Mouse (Mus musculus): ENCODE measurements around the gene Tomm7. TPM values are rescaled to one million over a fixed set of nuclear protein-coding genes. Genes with fewer than 3 reads are reported as not detected.
A peak's percentile ranks its signal among the peaks of the same experiment; 100 is the strongest.
"Not testable (repeated sequence)": the region's sequence is repeated elsewhere in the genome, so short reads cannot be mapped to it uniquely, and the experiment has no call there.

Gene Tomm7
- total RNA-seq (2021) = 10 to 100 TPM; 60.4 to 70.0 TPM
- long read RNA-seq, experiment 1, transcript Tomm7-201 (3 exons, 1,125 nt) = major isoform, 110 of 114 reads
- long read RNA-seq, experiment 1, partial matches to known transcripts = 1 of 114 reads
- long read RNA-seq, experiment 1, other reads (novel, unspliced or antisense) = 3 of 114 reads
- long read RNA-seq, experiment 2, transcript Tomm7-201 (3 exons, 1,125 nt) = major isoform, 96 of 99 reads
- long read RNA-seq, experiment 2, partial matches to known transcripts = 1 of 99 reads
- long read RNA-seq, experiment 2, other reads (novel, unspliced or antisense) = 2 of 99 reads

DNA sequence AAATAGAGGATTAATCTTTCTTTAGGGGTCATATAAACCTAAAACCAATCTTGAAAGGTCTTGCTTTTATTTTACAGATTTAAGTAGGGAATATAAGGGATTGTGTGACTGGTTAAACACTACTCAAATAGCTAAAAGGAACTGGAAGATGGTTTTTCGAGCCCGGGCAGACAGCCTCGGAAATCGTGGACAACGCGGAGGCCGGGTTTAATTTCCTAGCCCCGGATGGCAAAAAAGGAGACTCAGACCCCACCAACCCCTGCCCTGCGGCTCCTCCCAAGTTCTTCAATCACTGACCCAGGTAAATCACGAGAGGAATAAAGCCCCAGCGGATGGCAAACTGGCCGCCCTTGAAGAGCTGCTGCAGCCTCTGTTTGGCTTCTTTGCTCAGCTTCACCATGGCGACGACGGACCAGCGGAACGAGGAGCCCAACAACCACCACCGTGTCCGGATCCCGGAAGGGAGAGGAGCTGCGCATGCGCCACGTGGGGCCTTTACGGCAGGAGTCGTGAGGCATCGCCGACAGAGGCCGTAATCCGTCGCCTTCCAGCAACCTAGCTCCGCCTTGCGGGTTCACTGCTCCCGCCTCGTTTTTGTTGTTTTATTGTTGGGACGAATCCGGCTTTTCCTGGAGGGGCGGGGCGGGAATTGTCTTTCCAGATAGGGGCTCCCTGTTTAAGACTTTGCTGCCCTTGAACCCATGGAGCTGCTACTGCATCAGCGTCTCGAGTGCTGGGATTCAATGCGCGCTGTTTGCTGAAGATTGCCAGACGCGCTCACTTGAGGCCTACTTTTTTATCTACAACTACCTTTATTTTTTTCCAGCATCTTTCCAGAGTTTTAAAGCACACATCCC is at the start of gene Tomm7:
Gene Tomm7 (minus strand): TSS at position 488 of the 857 bp plus-strand sequence.
- peak; percentile 96 for DNase-seq (ENCODE audit: low spot score)

DNA sequence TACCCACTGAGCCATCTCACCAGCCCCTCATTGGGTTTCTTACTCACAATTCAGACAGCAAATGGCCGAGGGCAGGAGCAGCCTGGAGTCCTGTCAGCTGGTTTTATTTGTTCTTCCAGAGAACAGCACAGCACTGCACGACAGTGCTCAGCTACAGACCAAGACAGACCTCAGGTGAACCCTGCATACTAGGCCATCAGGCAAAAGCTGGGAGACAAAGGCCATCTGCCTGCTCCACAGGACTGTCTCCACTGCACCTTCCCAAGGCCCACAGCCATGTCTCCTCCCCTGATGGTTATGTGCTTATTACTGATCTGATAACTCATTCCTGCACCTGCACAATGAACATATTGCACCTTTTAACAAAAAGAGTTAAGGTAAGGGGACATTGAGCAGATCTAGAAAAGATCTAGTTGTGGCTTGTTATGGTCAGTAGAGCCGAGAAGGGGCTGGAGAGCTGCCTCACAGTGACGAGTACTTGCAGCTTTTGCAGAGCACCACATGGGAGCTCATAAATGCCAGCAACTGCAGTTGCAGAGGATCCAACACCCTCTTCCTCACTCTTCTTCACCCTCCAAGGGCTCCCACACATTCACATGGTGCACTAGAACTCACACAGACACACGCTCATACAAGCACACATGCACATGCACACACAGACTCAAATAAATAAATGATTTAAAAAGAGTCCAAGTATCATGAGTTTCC is 49.3 kb upstream of the Tomm7 start:
- DNase-seq (ENCODE audit: low spot score) = no peak

DNA sequence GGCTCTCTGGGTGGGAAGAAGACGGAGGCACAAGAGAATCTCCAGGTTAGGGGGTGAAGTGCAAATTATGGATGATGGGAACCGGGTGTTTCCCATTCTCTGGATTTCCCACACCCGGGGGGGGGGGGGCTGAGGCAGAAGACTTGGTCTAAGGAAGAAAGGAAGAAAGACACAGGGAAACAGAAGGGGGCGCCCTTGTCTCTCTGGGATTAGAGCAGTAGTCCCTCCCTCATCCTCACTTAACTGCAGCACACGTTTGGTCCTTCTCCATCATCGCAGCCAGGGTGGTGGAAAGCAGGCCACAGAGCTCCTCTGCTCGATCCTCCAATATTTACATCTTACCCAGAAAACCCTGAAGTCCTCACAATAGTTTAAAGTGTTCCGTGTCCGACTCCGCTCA is 46.8 kb upstream of the Tomm7 start:
- DNase-seq (ENCODE audit: low spot score) = peak; percentile 69

DNA sequence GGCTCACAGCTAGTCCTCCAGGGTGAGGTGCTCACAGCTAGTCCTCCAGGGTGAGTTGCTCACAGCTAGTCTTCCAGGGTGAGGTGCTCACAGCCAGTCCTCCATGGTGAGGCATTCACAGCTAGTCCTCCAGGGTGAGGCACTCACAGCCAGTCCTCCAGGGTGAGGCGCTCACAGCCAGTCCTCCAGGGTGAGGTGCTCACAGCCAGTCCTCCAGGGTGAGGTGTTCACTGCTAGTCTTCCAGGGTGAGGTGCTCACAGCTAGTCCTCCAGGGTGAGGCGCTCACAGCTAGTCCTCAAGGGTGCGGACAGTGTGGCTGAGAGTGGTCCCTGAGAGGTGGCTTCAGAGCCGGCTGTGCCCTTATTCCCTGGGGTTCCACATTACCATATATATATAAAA is 45.5 kb upstream of the Tomm7 start:
- DNase-seq (ENCODE audit: low spot score) = no peak

DNA sequence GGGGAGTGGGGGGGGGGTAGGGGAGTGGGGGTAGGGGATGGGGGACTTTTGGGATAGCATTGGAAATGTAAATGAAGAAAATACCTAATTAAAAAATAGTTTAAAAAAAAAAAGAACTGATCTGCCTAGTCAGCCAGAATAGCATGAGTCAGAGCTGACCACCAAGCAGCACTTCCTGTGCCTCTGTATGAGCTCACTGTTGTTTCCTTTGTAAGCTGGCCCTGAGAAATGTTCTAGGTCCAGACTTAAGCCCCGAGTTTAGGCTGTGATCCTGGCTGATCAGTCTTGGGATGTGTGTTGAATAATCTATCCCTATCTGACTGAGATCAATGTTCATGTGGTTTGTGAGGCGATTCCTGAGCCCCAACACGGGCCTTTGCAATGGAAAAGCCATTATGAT is 43.1 kb upstream of the Tomm7 start:
- DNase-seq (ENCODE audit: low spot score) = no peak

- no peak for DNase-seq (ENCODE audit: low spot score)
Observed at GRCm38 (mm10) chr5:23874457-23874856, 30.5 kb upstream of the Tomm7 start.

DNA sequence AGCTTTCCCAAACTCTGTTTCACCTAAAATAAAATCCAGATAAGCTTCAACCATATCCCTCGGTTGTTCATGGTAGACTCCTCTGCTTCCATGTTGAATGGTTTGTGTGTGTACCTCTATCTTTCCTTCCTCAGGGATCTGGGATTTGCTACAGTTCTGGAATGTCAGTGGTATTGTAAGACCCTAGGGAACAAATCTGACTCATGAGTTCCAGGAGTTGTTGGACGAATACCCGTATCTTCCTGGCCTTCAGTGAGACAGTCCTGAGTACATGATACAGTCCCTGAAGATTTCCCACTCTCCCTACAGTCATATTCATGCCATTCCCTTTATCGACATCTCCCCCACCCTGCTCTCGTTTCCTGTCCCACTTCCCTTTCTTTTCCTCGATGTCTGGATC is 28.6 kb upstream of the Tomm7 start:
- no peak for DNase-seq (ENCODE audit: low spot score)

GRCm38 (mm10) chr5:23871323-23871722 is 27.4 kb upstream of the Tomm7 start:
- not testable (repeated sequence) for DNase-seq (ENCODE audit: low spot score)

GRCm38 (mm10) chr5:23865941-23866340 is 22.0 kb upstream of the Tomm7 start:
- no peak for DNase-seq (ENCODE audit: low spot score)

GRCm38 (mm10) chr5:23864054-23864965 is 20.3 kb upstream of the Tomm7 start:
- no peak for DNase-seq (ENCODE audit: low spot score)

GRCm38 (mm10) chr5:23863166-23864053 is 19.4 kb upstream of the Tomm7 start:
- no peak for DNase-seq (ENCODE audit: low spot score)

DNA sequence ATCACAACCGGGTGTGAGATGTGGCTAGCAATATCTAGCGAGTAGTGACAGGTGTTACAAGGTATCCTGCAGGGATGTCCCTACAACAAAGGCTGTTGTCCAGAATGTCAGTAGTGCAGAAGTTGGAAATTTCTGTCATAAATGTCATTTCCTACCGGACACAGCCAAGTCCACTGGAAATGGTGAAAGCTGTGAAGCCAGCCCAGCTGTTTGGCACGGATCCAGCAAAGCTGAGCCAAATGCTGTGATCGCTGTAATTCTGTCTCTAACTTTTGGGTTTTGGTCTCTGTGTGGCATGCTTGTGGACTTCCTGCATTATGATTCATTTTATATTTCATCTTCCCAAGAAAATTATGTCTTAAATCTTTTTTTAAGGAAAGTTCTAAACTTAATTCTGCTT is 18.3 kb upstream of the Tomm7 start:
- peak; percentile 75 for DNase-seq (ENCODE audit: low spot score)

- no peak for DNase-seq (ENCODE audit: low spot score)
Observed at GRCm38 (mm10) chr5:23861721-23862120, 17.8 kb upstream of the Tomm7 start.

- DNase-seq (ENCODE audit: low spot score) = no peak
Observed at GRCm38 (mm10) chr5:23859896-23860295, 15.9 kb upstream of the Tomm7 start.

GRCm38 (mm10) chr5:23859087-23859718 is 15.2 kb upstream of the Tomm7 start:
- DNase-seq (ENCODE audit: low spot score) = no peak

DNA sequence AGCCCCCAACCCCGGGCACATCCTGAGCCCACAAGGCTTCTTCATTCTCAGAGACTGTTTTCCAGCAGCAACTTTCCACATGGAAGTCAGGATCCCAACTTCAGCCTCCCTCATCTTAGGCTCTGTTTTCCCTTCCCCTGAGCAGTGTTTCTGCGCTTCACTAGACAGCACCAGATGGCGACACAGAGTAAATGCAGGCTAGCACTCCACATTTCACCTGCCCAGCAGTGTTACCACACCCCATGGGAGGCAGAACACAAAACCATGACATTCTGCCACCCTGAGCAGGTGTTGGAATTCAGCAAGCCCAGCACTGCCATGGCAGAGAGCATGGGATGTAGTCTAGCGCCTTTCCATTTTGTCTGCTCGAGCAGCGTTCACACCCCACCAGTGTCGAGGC is 14.7 kb upstream of the Tomm7 start:
- DNase-seq (ENCODE audit: low spot score) = no peak

GRCm38 (mm10) chr5:23858001-23858400 is 14.0 kb upstream of the Tomm7 start:
- DNase-seq (ENCODE audit: low spot score) = no peak

DNA sequence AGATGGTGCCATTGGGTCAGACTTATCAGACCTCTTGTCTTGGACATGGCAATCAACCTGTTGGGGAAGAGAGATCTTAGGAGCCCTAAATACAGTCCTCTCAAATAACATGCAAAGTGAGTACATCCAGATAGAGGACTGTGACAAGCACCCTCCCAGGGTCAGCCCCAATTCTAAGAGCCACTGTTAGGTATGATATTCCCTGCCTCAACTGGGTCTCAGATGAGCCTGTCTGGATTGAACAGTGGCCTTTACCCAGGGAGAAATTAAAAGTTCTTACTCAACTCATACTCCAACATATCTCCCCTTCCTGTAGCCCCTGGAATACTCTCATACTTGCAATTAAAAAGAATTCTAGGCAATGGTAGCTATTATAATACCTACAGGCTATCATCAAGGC is 13.2 kb upstream of the Tomm7 start:
- DNase-seq (ENCODE audit: low spot score) = no peak

DNA sequence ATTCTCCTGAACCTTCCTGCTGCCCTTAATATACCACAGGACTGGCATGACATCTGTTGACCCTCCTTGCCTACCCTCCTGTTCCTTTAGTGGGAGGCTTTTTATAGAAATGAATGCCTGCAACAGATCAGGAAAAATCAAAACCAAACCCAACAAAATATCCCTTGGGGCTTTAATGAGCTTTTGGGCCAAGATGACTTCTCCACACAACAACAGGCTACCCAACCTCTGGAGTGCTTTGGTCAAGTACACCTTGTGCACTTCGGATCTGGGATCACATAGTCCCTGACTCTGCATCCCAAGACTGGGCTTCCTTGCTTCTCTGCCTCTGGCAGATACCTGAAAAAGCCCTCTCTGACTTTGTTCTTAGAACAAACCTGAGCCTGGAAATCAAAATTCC is 12.2 kb upstream of the Tomm7 start:
- no peak for DNase-seq (ENCODE audit: low spot score)

DNA sequence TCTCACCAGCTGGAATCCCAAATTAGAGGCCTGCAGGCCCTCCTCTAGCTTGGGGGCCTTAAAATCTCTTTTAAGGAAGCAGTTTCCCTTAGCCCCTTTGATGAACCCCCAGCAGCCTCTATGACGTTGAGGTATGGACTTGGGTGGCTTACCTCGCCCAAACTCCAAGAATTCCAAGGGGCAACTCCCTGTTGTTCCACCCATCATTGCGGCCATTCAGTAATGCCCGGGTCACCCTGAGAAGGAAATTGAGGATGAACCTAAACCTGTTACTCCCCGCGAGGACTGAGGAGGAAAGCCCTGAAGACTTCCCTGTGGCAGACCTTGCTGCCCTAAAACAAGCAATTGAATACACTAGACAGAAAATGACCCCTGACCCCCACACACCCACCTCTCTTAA is 11.5 kb upstream of the Tomm7 start:
- no peak for DNase-seq (ENCODE audit: low spot score)
